Mouse (Mus musculus) C2C12 (cell line): ENCODE results near the gene Fbxw11. TPM values are rescaled to one million over a fixed set of nuclear protein-coding genes. Genes with fewer than 3 reads are reported as not detected.

Experiments used
- H3K27me3 ChIP-seq: one replicate; pipeline ENCODE4 v1.6.1; 2011; ENCODE audit not compliant: control insufficient read depth, insufficient read depth, insufficient read length
- H3K36me3 ChIP-seq: one replicate; pipeline ENCODE4 v1.6.1; 2011; ENCODE audit not compliant: control insufficient read depth, insufficient read depth
- H3K4me3 ChIP-seq: one replicate; pipeline ENCODE4 v1.5.1; 2011; ENCODE audit warnings: mild to moderate bottlenecking, control low read depth; ENCODE audit not compliant: poor library complexity, insufficient read depth, severe bottlenecking
- H3K79me2 ChIP-seq: one replicate; pipeline ENCODE4 v1.6.1; 2011; ENCODE audit not compliant: control insufficient read depth, insufficient read depth
- H3K79me3 ChIP-seq: one replicate; pipeline ENCODE4 v1.6.1; 2011; ENCODE audit warnings: low read depth, control low read depth
- H3ac ChIP-seq: one replicate; pipeline ENCODE3; 2011; ENCODE audit warnings: low read depth; ENCODE audit not compliant: control insufficient read depth, insufficient read length
- CEBPB ChIP-seq: IDR thresholded peaks from one replicate; pipeline ENCODE4 v1.6.1; 2011; ENCODE audit warnings: low read depth, mild to moderate bottlenecking, control low read depth, moderate library complexity
- CTCF ChIP-seq: IDR thresholded peaks from one replicate; pipeline ENCODE4 v1.5.1; 2011; ENCODE audit not compliant: control insufficient read depth, insufficient read depth, insufficient read length
- FOSL1 ChIP-seq: IDR thresholded peaks from one replicate; pipeline ENCODE4 v1.8.0; 2011; ENCODE audit warnings: mild to moderate bottlenecking, low read length; ENCODE audit not compliant: poor library complexity, insufficient read depth, severe bottlenecking
- MAX ChIP-seq: IDR thresholded peaks from one replicate; pipeline ENCODE4 v1.6.1; 2011; ENCODE audit warnings: mild to moderate bottlenecking, control low read depth
- MYOD1 ChIP-seq: IDR thresholded peaks from one replicate; pipeline ENCODE4 v1.6.1; 2011; ENCODE audit warnings: low read depth; ENCODE audit not compliant: control insufficient read depth, insufficient read length
- MYOG ChIP-seq: IDR thresholded peaks from one replicate; pipeline ENCODE4 v1.6.1; 2011; ENCODE audit not compliant: control insufficient read depth, insufficient read length; ENCODE audit errors: extremely low read depth
- USF1 ChIP-seq: IDR thresholded peaks from one replicate; pipeline ENCODE4 v1.6.1; 2011; ENCODE audit warnings: low read depth, mild to moderate bottlenecking, control low read depth, moderate library complexity
- polyA plus RNA-seq: library from polyadenylated mRNA; unstranded; fragments of >200 nt; fragmentation: generic; extraction: Trizol; gene quantifications from one replicate; pipeline ENCODE4 v1.2.1, GENCODE M21; 2012; ENCODE audit warnings: missing spikeins

Gene Fbxw11
- polyA plus RNA-seq, 1 experiment: 38.8 TPM

GRCm38 (mm10) chr11:32746036-32746435 is 103.5 kb downstream of the Fbxw11 start:
- H3K79me3 ChIP-seq: no peaks in the 10 kb centered on the region
- no peaks in the 10 kb centered on the region for H3K27me3 ChIP-seq
- no peak for TF ChIP-seq CTCF
- no peak overlapping the region for H3K4me3 ChIP-seq
- H3ac ChIP-seq: no peak overlapping the region
- H3K79me2 ChIP-seq: no peaks in the 10 kb centered on the region
- H3K36me3 ChIP-seq: peaks cover 62% of the 10 kb centered on the region

DNA sequence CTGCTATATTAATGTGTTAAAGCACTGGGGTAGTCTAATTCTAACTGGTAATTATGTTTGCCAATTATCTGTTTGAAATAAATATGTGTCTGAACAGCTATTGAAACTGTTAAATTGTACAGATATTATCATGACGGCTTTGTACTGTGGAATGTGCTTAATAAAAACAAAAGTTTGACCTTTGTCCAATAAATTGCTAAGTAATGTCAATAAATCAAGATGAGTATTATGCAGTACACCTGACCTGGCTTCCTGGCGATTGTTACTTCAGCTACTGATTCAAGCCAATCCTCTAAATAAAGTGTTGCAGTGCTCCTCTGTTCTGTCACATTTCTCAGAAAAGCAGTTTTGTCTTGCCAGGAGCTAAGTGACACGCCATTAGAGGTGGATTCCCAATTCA is 104.0 kb downstream of the Fbxw11 start:
- H3K79me3 ChIP-seq: no peaks in the 10 kb centered on the region
- H3ac ChIP-seq: no peak overlapping the region
- peaks cover 58% of the 10 kb centered on the region for H3K36me3 ChIP-seq
- no peaks in the 10 kb centered on the region for H3K79me2 ChIP-seq
- TF ChIP-seq USF1: no peak
- no peak for TF ChIP-seq CTCF
- no peak for TF ChIP-seq MYOD1
- no peak for TF ChIP-seq MYOG
- TF ChIP-seq CEBPB: no peak
- no peak for TF ChIP-seq MAX
- TF ChIP-seq FOSL1: no peak
- H3K4me3 ChIP-seq: no peak overlapping the region
- no peaks in the 10 kb centered on the region for H3K27me3 ChIP-seq

GRCm38 (mm10) chr11:32748800-32749199 is 106.3 kb downstream of the Fbxw11 start:
- no peaks in the 10 kb centered on the region for H3K27me3 ChIP-seq
- no peaks in the 10 kb centered on the region for H3K79me2 ChIP-seq
- H3ac ChIP-seq: no peak overlapping the region
- peaks cover 36% of the 10 kb centered on the region for H3K36me3 ChIP-seq
- TF ChIP-seq MYOD1: no peak
- TF ChIP-seq MAX: no peak
- TF ChIP-seq FOSL1: no peak
- TF ChIP-seq USF1: no peak
- no peak for TF ChIP-seq MYOG
- no peak for TF ChIP-seq CEBPB
- no peak for TF ChIP-seq CTCF
- no peak overlapping the region for H3K4me3 ChIP-seq
- H3K79me3 ChIP-seq: no peaks in the 10 kb centered on the region

DNA sequence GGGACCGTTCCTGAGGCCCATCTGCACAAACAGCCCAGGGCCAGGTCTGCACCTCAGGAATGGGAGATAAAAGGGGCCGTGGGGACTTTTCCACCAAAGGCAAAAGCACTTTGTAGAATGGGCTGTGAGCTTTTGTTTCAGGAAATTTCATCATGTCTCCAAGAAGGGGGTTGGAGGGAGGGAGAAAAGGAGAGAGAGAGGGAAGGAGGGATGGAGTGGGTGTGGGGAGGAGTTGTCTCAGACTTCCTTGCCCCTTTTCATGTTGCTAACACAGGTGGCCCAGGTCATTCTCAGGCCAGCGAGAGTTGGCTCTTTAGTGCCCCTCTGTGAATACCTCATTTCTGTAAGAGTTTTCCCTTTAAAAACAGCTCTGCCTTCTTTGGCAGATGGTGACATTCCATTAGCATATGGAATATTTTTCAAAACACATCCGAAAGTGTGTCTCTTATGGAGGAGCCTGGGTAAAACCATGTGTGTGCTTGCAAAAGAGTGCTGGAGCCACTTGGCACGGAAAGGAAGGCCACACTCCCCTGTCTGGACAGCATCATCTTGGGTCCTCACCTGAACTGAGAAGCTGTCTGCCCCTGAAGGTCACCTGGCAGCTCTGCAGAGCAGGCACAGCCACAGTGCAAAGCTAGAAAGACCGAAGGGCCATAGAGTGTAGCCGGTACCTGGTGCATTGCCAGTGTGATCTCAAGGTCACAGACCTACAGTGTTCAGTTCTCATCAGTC is 109.5 kb downstream of the Fbxw11 start:
- TF ChIP-seq CEBPB: no peak
- Histone ChIP-seq H3K36me3 (peaks cover 4% of the 10 kb centered on the region), H3K4me3 (no peak overlapping the region), H3K79me3 (no peaks in the 10 kb centered on the region), H3K27me3 (no peaks in the 10 kb centered on the region), H3ac (no peak overlapping the region), H3K79me2 (no peaks in the 10 kb centered on the region)

GRCm38 (mm10) chr11:32752595-32752885 is 110.0 kb downstream of the Fbxw11 start:
- TF ChIP-seq CEBPB (no peak), MAX (no peak), CTCF (no peak), USF1 (no peak), MYOD1 (no peak), MYOG (no peak), FOSL1 (no peak)
- H3K79me2 ChIP-seq: no peaks in the 10 kb centered on the region
- H3K36me3 ChIP-seq: no peaks in the 10 kb centered on the region
- no peak overlapping the region for H3K4me3 ChIP-seq
- H3K27me3 ChIP-seq: no peaks in the 10 kb centered on the region
- no peak overlapping the region for H3ac ChIP-seq
- no peaks in the 10 kb centered on the region for H3K79me3 ChIP-seq

- H3ac ChIP-seq: no peak overlapping the region
- no peak overlapping the region for H3K4me3 ChIP-seq
- no peaks in the 10 kb centered on the region for H3K36me3 ChIP-seq
- H3K27me3 ChIP-seq: no peaks in the 10 kb centered on the region
- TF ChIP-seq FOSL1: no peak
- no peak for TF ChIP-seq MAX
- TF ChIP-seq CEBPB: no peak
- TF ChIP-seq CTCF: no peak
- no peak for TF ChIP-seq MYOD1
- TF ChIP-seq USF1: no peak
- TF ChIP-seq MYOG: no peak
- no peaks in the 10 kb centered on the region for H3K79me3 ChIP-seq
- H3K79me2 ChIP-seq: no peaks in the 10 kb centered on the region
These were observed 110.8 kb downstream of the Fbxw11 start for GRCm38 (mm10) chr11:32753358-32753757.
